Mouse (Mus musculus): Measurements from ENCODE around the gene Gm10382.
A peak's percentile ranks its signal among the peaks of the same experiment; 100 is the strongest.
"Not testable (repeated sequence)": the region's sequence is repeated elsewhere in the genome, so short reads cannot be mapped to it uniquely, and the experiment has no call there.

Gene Gm10382

DNA sequence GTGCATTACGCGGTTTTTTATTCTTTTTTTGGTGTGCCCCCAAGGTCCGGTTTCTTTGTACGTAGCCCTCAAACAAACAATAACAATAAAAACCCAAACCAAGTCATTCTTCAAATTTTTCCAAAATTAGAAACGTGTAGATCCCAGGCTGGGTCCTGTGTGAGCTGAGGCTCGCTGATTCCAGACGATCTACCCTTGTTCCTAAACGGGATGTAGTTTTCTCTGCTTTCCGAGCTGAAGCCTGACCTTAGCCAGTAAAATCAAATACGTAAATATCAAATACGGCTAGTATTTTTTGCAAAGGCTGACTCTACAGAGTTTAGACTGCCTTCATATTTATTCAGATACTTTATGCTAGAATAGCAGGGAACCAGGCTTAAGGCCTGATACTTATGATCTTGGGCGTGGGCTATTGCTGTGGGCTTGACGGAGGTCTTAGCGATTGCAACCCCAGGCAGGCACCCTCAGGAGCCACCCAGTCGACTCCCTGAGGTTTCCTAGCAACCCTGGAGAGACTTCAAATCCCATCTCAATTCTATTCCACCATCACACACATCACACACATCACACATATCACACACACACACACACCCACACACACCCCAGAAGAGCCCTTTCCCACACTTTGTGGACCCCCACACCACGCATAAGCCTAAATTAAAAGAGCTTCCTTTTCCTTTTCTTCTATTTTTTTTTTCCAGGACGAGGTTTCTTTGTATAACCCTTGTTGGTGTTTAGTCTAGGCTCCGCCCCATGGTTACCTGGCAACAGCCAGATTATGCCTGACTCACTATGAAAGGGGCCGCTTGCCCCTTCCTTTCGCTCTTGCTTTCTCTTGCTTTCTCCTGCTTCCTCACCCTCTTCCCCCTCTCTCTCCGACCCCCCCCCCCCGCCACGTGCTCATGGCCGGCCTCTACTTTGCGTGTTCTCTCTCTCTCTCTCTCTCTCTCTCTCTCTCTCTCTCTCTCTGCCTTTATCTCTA lies 4.8 kb downstream of the Gm10382 start:
- peak; percentile 87 for DNase-seq (ENCODE audit: low read depth)

DNA sequence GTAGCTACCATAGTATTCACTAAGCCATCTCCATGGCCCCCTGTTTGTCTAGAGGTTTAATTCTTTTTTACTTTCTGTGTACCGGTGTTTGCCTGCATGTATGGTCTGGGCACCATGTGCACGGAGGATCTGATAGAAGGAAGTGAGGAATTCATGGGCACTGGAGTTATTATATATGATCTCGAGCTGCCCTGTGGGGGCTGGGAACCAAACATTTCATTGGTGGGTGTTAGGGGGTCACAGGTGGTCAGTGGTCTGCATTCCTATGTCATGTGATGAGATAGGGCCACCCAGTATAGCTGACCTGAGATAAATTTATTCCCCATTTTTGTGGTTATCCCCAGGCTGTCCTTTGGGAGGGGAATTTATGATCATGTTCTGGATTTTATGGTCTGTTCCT lies 5.9 kb downstream of the Gm10382 start:
- no peak for DNase-seq (ENCODE audit: low read depth)

DNA sequence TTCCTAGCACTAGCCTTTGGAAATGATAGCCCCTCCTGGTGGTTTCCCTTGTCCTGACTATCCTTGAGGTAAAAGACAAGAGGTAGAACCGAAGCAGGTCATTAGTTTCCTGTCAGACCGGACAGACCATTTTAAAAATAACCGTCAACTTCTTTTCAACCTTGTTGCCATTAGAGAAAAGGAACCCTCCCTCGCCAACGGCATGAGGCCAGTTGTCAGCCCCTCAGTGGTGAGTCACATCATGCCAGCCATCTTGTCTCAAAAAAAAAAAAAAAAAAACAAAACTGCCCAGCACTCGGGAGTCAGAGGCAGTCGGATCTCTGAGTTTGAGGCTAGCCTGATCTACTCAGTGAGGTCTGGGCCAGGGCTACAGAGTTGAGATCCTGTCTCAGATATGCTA lies 11.8 kb downstream of the Gm10382 start:
- DNase-seq (ENCODE audit: low read depth), result no peak

DNA sequence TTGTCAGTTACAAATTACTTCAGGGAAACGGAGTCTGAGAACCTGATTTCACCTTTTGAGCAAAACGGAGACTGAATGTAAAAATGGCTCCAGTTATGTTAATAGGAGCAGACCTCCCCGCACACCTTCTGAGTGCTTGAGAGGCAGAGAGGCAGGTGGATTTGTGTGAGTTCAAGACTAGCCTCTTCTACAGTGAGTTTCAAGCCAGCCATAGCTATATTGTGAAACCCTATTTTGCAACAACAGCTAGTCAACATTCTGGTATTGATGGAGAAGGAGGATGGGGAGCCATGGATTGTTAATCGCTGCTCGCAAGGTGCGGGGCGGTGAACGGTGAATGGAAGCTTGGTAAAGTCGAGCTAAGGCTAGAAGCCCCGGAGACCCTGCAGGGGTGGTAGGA lies 13.4 kb downstream of the Gm10382 start:
- DNase-seq (ENCODE audit: low read depth), result no peak

DNA sequence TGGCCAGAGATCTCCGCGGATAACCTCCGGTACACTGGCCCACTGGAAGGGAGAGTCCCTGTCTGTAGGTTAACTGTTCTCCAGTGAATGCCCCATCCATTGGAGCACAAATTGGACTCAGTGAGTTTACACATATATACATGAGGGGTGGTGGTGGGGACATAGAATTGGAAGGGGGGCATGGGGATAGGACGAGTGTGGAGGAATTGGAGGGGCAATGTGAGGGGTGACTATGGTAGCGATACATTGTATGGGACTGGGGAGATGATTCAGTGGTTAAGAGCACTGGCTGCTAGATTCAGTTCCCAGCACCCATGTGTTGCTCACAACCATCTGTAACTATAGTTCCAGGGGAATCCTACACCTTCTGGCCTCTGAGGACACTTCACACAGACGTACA lies 13.9 kb downstream of the Gm10382 start:
- DNase-seq (ENCODE audit: low read depth), result no peak

DNA sequence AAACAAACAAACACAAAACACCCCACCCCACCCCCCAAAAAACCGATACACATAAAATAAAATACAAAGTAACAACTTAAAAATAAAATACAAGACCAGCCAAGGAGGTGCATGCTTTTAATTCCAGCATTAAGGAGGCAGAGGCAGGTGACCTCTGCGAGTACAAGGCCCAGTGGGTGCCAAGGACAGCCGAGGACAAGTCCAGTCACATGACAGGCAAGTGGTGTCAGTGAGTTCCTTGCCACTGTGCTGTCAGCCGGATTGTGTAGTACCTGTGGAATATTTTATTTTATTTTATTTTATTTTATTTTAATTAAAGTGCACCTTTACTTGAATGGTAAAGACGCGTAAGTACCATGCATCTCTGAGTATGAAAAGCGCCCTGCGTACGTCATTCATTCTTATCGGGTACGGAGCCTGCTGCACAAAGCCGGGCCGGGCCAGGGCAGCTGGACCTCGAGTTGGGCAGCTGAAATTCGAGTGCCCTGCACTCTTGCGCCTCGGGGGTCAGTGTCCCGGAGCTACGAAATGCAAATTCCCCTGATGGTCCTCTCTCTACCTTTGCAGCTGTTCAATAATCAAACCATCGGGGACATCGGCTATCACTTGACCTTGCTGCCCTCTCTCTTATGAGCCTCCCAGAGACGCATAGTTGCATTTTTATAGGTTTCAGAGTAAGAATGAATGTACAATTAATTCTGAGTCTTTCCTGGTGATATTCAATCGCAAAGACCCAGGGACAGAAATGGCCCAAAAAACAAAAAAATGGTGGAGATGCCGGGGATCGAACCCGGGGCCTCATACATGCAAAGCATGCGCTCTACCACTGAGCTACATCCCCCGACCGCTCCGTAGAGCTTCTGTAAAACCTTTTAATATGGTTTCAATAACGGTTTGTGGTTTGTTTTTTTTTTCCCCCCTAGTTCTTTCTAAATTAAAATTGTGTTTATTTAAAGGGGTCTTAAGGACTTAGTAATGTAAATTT lies 14.7 kb downstream of the Gm10382 start:
- DNase-seq (ENCODE audit: low read depth), result no peak

DNA sequence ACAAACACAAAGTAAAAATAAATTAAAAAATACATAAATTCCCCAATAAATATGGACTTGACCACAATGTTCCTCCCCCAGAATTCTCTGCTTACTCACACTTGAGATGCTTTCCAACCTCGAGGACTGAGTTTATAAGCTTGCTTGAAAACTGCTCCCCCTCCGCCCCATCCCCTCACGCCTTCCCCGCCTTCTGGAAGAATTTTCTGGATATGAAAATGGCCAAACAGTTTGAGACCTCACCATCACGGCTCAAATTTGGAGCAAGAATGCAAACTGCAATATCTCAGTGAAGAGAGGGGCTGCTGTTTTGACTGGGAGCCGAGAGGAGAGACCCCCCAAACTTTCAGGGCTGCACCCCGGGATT lies 15.4 kb downstream of the Gm10382 start:
- DNase-seq (ENCODE audit: low read depth), result no peak

DNA sequence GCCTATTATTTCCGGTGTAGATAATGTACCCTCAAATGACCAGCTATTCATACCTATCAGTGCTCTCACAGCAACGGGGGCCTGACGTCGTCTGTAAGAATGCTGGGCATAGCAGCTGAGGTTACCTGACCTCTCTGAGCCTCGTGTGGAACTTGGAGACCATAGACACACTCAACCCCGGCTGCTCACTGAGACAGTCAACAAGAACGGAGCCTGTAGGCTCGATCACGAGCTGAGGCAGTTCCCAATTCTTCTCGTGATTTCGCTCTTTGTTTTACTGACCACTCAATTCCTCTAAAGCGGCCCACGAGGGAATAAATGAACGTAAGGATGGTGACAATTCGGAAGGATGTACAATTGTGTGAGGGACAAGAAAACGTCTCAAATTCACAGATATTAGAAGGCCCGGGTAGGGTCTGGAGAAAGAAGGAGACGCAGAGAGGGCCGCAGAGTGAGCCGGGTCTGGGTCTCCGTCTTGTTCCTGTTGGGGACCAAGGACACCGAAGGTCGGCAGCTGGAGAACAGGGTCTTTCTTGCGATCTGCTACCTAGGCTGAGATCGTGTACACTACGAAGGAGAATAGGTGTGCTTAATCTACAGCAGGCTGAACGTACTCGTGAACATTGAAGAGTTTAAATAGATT lies 15.9 kb downstream of the Gm10382 start:
- DNase-seq (ENCODE audit: low read depth), result no peak

DNA sequence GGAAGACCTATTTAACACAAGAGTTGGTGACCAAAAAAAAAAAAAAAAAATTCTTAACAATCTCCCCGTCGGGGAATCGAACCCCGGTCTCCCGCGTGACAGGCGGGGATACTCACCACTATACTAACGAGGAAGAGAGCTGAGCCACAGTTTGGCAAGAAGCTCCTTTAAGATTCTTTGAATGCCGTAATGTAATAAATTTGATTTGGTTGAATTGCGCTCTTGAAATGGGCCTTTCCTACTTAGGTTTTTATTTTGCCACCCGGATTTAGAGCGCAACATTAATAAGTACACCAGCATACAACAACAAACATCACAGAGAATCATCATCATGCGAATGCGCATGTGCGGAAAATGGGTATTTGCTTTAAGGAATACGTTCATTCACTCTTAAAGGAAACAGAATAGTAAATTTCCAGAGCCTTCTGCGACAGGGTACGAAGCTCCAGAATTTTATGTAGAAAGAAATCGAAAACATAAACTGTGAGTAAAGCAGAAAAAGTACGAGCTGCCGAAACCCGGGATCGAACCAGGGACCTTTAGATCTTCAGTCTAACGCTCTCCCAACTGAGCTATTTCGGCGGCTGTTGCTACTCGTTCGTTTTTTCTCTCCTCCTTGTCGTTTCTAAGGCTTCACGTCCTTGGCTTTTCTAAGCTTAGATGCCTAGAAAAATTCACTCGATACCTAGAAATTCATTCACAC lies 16.6 kb downstream of the Gm10382 start:
- peak; percentile 92 for DNase-seq (ENCODE audit: low read depth)

DNA sequence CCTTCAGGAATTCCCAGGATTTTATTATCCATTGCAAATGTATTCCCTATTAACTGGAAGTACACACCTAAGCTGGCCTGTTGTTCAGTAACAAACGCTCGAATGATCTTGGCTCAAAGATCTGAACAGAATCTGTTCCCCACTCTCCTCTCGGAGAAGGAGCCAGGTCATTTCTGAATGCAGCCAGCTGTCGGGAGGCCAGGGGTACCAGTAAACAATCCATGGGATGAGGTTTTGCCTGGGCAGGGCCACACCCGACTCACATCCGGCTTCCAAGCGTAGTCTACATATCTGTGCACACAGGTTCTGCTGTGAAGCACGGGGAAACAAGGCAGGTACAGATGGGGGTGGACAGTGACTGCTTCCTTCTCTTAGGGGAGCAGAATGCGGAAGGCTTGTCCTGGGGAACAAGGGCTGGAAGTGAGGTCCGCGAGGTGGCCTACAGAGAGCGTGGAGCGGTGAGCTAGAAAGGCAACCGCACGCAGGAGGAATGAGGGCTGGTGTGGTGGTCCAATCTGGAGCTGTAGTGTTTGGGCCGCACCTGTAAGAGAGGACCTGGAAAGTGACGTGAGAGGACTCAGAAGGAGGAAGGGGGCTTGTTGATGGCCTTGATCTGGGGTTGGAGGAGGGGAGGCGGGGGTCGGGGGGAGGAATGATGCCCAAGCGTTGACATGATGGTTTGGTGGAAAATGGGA lies 17.3 kb downstream of the Gm10382 start:
- no peak for DNase-seq (ENCODE audit: low read depth)

DNA sequence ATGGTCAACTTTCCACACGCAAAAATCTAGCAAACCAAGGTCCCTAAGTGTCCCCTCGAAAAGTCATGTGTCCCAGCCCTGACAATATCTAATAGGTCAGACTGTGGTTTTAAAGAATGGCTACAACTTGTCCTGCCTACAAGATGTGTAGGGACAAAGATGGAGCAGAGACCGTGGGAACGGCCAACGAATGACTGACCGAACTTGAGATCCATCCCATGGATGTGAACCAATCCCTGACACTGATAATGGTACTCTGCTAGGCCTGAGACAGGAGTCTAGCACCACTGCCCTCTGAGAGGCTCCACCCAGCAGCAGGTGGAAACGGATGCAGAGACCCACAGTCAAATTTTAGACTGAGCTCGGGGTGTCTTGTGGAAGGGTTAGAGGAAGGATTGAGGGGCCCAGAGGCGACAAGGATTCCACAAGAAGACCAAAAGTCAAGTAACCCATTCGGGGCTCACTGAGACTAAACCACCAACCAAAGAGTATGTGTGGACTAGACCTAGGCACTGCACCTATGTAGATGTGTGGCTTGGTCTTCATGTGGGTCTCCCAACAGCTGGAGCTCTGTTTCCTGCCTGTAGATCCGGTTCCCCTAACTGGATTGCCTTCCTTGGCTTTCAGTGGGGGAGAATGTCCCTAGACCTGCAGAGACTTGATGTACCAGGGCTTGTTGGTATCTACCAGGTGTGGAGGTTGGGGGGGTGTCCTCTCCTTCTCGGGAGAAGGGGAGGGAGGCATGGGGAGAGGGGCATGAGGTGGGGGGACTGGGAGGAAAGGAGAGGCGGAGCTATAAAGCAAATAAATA lies 18.1 kb downstream of the Gm10382 start:
- no peak for DNase-seq (ENCODE audit: low read depth)

DNA sequence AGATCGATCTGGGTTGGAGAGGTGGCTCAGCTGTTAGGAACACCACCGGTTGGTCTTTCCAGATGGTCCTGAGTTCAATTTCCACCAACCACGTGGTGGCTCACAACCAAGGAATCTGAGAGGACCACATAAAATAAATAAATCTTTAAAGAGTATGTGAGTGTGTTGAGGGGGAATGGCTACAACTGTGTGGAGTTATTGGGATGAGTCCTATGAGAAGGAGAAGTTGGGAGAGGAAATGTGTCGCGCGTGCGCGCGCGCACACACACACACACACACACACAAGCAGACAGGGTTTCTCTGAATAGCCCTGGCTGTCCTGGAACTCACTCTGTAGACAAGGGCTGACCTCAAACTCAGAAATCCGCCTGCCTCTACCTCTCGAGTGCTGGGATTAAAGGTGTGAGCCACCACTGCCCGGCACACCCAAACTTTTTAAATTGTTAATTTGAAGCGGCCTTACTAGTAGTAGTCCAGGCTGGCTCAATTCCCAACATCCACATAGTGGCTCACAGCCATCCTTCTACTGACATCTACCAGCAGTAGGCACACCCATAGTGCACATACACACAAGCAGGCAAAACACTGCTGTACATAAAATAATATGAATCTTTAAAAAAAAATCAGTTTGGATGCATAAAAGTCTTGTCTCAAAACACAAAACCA lies 18.9 kb downstream of the Gm10382 start:
- no peak for DNase-seq (ENCODE audit: low read depth)

DNA sequence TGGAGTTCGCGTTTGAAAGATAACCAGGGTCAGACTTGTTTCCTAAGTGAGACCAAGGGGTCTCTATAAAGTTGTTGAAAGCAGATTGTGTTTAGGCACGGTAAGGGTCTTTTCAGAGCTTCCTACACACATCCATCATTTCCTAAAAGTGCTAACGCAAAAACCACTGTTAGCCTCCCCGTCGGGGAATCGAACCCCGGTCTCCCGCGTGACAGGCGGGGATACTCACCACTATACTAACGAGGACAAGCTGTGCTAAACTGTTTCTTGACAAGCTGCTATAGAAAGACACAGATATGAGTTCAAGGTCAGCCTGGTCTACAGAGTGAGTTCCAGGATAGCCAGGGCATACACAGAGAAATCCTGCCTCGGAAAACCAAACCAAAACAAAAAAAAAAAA lies 19.7 kb downstream of the Gm10382 start:
- peak; percentile 76 for DNase-seq (ENCODE audit: low read depth)

DNA sequence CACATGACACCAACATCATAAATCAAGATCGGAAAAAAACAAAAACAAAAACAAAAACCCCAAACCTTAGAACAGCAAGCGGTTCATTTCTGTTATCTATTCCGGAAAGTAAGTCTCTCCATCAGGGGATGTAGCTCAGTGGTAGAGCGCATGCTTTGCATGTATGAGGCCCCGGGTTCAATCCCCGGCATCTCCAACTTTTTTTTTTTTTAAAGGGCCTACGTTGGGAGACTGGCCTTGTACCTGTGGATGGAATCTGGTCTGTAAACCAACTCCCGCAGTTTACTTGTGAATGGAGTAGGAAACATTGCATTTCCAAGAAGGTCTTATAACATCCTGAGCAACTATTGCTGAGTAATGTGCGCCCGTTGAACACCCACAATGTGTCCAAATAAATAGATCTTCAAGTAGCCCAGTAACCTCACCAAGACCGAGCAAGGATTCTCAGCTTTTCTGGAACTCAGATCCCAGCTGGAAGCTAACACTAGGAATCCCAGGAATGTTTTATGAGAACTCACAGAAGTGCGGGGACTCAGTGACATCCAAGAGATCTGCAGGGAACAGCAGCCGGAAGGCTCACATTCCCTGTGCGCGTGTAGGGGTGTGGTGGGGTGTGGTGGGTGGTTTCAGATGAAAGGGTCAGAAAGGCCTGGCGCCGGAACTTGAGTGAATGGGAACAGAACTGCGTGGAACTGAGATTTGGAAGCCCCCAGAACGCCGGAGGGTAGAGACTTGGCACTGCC lies 20.4 kb downstream of the Gm10382 start:
- no peak for DNase-seq (ENCODE audit: low read depth)

DNA sequence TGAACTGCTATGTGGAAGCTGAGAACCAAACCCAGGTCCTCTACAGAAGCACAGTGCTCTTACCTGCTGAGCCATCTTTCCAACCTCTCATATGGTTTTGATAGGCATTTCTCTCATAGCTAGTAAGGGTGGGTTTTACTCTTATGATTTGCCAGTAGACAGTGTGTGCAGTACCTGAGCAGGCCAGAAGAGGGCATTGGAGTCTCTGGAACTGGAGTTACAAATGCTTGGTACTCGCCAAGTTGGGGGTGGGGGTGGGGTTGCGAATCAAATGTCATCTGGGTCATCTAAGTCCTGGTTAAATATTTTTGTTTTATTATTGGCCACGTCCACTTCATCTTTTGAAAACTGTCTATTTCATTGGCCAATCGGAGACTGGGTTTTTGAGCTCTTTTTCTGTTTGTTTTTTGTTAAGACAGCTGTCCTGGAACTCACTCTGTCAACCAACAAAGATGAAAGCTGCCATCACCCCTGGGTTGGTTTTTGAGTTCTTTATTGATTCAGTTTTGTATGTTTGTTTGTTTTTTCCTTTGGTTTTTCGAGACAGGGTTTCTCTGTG lies 22.9 kb downstream of the Gm10382 start:
- DNase-seq (ENCODE audit: low read depth), result peak; percentile 73

DNA sequence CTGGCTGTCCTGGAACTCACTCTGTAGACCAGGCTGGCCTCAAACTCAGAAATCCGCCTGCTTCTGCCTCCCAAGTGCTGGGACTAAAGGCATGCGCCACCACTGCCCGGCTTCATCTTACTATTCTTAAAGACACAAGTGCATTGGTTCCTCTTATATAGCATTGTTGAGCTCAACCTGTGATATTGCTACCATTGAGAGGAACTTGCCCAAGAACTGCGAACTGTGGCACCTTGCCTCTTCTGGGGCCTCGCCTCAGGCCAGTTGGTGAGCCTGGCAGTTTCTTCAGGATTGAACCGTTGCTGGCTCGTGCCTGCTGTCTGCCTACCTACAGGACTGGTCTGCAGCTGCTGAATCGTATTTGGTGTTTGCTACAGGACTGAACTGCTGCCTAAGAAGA lies 23.4 kb downstream of the Gm10382 start:
- DNase-seq (ENCODE audit: low read depth), result not testable (repeated sequence)

DNA sequence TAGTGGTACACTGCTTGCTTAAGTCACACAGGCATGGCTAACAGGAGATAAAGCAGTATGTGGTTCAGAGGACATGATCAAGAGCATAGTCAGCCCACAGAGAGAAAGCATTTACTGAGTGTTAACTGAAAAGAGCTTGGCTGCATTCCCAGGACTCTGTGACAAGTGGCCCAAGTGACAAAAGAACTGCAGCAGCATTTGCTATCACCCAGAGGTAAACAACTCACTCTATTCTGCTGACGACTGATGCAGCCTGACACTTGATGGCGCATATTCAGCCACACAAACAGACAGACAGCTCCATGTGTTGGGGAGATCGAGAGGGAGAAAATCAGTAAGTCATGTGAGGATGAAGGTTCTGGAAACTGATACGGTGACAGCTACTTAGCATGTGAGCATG lies 24.6 kb downstream of the Gm10382 start:
- no peak for DNase-seq (ENCODE audit: low read depth)

DNA sequence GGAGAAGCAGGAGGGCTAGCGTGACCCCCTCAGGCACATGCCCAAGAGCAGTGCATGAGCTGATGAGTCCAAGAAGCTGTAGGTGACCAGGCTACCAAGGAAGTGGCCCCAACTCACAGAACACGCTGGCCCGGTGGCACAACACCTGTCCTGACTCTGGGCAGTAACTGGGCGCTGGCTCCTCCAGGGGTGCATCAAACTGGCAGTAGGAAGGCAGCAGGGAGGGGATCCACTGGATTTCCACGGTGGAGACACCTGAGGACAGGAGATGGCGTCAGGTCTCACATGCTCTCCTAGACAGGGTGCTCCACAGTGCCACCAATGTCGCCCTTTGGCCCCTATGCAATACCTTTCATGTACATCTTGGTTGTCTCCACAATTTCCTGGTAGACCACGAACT lies 27.1 kb downstream of the Gm10382 start:
- no peak for DNase-seq (ENCODE audit: low read depth)

DNA sequence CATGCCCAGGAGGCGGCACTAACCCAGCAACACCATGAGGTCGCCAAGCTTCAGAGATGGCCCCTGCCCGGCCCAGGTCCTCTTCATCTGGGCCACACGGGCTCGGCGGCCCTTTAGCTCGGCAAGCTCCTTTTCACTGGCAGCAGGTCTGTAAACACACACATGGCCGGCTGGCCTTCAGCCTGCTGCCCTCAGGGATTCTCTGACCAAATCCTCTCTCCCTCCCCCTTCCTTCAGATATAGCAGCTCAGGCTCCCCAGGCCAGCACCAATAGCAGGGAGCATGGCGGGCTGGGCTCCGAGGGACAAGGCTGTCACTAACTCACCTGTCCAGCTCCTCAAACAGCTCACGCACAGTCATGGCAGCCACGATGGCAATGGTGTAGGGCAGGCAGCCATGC lies 29.5 kb downstream of the Gm10382 start:
- no peak for DNase-seq (ENCODE audit: low read depth)

Data from c-Kit-positive CD71-positive TER-119-negative erythroid progenitor cells, embryonic 14.5 days (primary cell).